Mouse (Mus musculus) ES-Bruce4 (cell line): ENCODE measurements around the gene Dusp14.

Experiments
- CTCF ChIP-seq: IDR thresholded peaks from one replicate; pipeline ENCODE4 v1.8.1; 2011; ENCODE audit warnings: low read depth, low read length
- EP300 ChIP-seq: IDR thresholded peaks from 2 replicates; pipeline ENCODE4 v1.6.1; 2011; ENCODE audit warnings: low read depth, low read length; ENCODE audit not compliant: insufficient read depth
- POLR2A ChIP-seq: IDR thresholded peaks from one replicate; pipeline ENCODE4 v1.8.1; 2011; ENCODE audit warnings: low read length; ENCODE audit not compliant: insufficient read depth

GRCm38 (mm10) chr11:84048411-84048810, 20.6 kb downstream of the Dusp14 start:
- TF ChIP-seq POLR2A (no peak), CTCF (no peak), EP300 (no peak)
